Mouse (Mus musculus) CD4-positive, CD25-positive, alpha-beta regulatory T cell, adult 2 months (primary cell): Measurements from ENCODE around the gene Otud7a.

Experiments used
- DNase-seq: peaks from one replicate; pipeline ENCODE4 v3.0.0-alpha.2; 2012; ENCODE audit warnings: low read depth, low spot score

Gene Otud7a

GRCm38 (mm10) chr7:63773268-63773667 lies 328.7 kb downstream of the Otud7a start:
- DNase-seq: no peak

- no peak for DNase-seq
Observed at GRCm38 (mm10) chr7:63774291-63774690, 329.7 kb downstream of the Otud7a start.

GRCm38 (mm10) chr7:63777328-63777727 lies 332.8 kb downstream of the Otud7a start:
- DNase-seq: no peak

- no peak for DNase-seq
Observed at GRCm38 (mm10) chr7:63780821-63781220, 336.3 kb downstream of the Otud7a start.

GRCm38 (mm10) chr7:63789743-63790142 lies 345.2 kb downstream of the Otud7a start:
- no peak for DNase-seq

- DNase-seq: no peak
Observed at GRCm38 (mm10) chr7:63796001-63796632, 351.6 kb downstream of the Otud7a start.

- no peak for DNase-seq
Observed at GRCm38 (mm10) chr7:63798446-63798845, 353.9 kb downstream of the Otud7a start.

GRCm38 (mm10) chr7:63799304-63799703 lies 354.8 kb downstream of the Otud7a start:
- no peak for DNase-seq

- no peak for DNase-seq
Observed at GRCm38 (mm10) chr7:63802751-63803150, 358.2 kb downstream of the Otud7a start.
